Mouse (Mus musculus): ENCODE results near the gene Ltk.
A peak's percentile ranks its signal among the peaks of the same experiment; 100 is the strongest.
"Not testable (repeated sequence)": the region's sequence is repeated elsewhere in the genome, so short reads cannot be mapped to it uniquely, and the experiment has no call there.

The Ltk gene

GRCm38 (mm10) chr2:119758844-119759835 lies 1.1 kb downstream of the Ltk start:
- peak; percentile 36 to 46 for DNase-seq (ENCODE audit: low spot score in 2 of 2)

GRCm38 (mm10) chr2:119758101-119758843 lies 2.0 kb downstream of the Ltk start:
- peak in 1 of 2 experiments; percentile 12 for DNase-seq (ENCODE audit: low spot score in 2 of 2)

GRCm38 (mm10) chr2:119757601-119758100 lies 2.6 kb downstream of the Ltk start:
- DNase-seq (ENCODE audit: low spot score in 2 of 2): no peak

GRCm38 (mm10) chr2:119749260-119749659 lies 11.0 kb downstream of the Ltk start:
- no peak for DNase-seq (ENCODE audit: low spot score in 2 of 2)

GRCm38 (mm10) chr2:119747554-119747953 lies 12.7 kb downstream of the Ltk start:
- DNase-seq (ENCODE audit: low spot score in 2 of 2): no peak

- peak in 1 of 2 experiments; percentile 24 for DNase-seq (ENCODE audit: low spot score in 2 of 2)
Observed at GRCm38 (mm10) chr2:119745281-119745680, 14.9 kb downstream of the Ltk start.

- peak in 1 of 2 experiments; percentile 26 for DNase-seq (ENCODE audit: low spot score in 2 of 2)
Observed at GRCm38 (mm10) chr2:119744163-119745111, 15.8 kb downstream of the Ltk start.

- no peak for DNase-seq (ENCODE audit: low spot score in 2 of 2)
Observed at GRCm38 (mm10) chr2:119743808-119744162, 16.4 kb downstream of the Ltk start.

GRCm38 (mm10) chr2:119743176-119743807 lies 16.9 kb downstream of the Ltk start:
- DNase-seq (ENCODE audit: low spot score in 2 of 2): no peak

GRCm38 (mm10) chr2:119742461-119743175 lies 17.6 kb downstream of the Ltk start:
- peak in 1 of 2 experiments; percentile 39 for DNase-seq (ENCODE audit: low spot score in 2 of 2)

- DNase-seq (ENCODE audit: low spot score in 2 of 2): peak in 1 of 2 experiments; percentile 41
Observed at GRCm38 (mm10) chr2:119741581-119742411, 18.4 kb downstream of the Ltk start, which contains the start of gene Itpka. Gene Itpka (plus strand): TSS chr2:119742337.

- DNase-seq (ENCODE audit: low spot score in 2 of 2): no peak
Observed at GRCm38 (mm10) chr2:119740567-119740966, 19.7 kb downstream of the Ltk start.

- DNase-seq (ENCODE audit: low spot score in 2 of 2): no peak
Observed at GRCm38 (mm10) chr2:119737124-119737523, 23.1 kb downstream of the Ltk start.

- DNase-seq (ENCODE audit: low spot score in 2 of 2): no peak
Observed at GRCm38 (mm10) chr2:119730735-119731134, 29.5 kb downstream of the Ltk start.

GRCm38 (mm10) chr2:119727762-119728416 lies 32.3 kb downstream of the Ltk start:
- no peak for DNase-seq (ENCODE audit: low spot score in 2 of 2)

GRCm38 (mm10) chr2:119721070-119721469 lies 39.2 kb downstream of the Ltk start:
- DNase-seq (ENCODE audit: low spot score in 2 of 2): no peak

- DNase-seq (ENCODE audit: low spot score in 2 of 2): not testable (repeated sequence)
Observed at GRCm38 (mm10) chr2:119715868-119716267, 44.4 kb downstream of the Ltk start.

- DNase-seq (ENCODE audit: low spot score in 2 of 2): no peak
Observed at GRCm38 (mm10) chr2:119710011-119710410, 50.2 kb downstream of the Ltk start.

GRCm38 (mm10) chr2:119707676-119708075 lies 52.6 kb downstream of the Ltk start:
- no peak for DNase-seq (ENCODE audit: low spot score in 2 of 2)
